Mouse (Mus musculus) forebrain, embryonic 15.5 days (tissue): ENCODE data around the gene Gm28042. TPM values are rescaled to one million over a fixed set of nuclear protein-coding genes. Genes with fewer than 3 reads are reported as not detected.

Experiments
- microRNA-seq: library from miRNA; unstranded; fragments of <30 nt; microRNA quantifications from one replicate; pipeline ENCODE4, GENCODE M21; 2016
- polyA plus RNA-seq: library from polyadenylated mRNA; unstranded; fragments of >200 nt; fragmentation: Nextera tagmentation; extraction: Ambion mirVana; gene quantifications from 2 replicates; pipeline ENCODE4 v1.2.1, GENCODE M21; 2015

Gm28042 gene
- polyA plus RNA-seq, 1 experiment from 2014 or later, result 5.0 TPM

Small RNA genes within 50 kb of the gene (microRNA-seq; reads per million reads assigned to microRNA genes)
- not detected for gene Mir7665

Other genes starting within 250 kb of the Gm28042 start
- gene Rpap1, start 240.0 kb upstream of the Gm28042 start, polyA plus RNA-seq, result 21.5 and 21.6 TPM in 2 replicates
- gene Tyro3, start 229.8 kb upstream of the Gm28042 start, polyA plus RNA-seq, result 15.9 and 17.9 TPM in 2 replicates
- gene Mga, start 130.3 kb upstream of the Gm28042 start, polyA plus RNA-seq, result 28.0 and 29.0 TPM in 2 replicates
- 5.4 and 5.5 TPM in 2 replicates for gene Mapkbp1, start 54.8 kb upstream of the Gm28042 start, polyA plus RNA-seq
- 19.1 and 19.6 TPM in 2 replicates for gene Jmjd7, start within 50 bp of the Gm28042 start, polyA plus RNA-seq
- gene Pla2g4b, start 5.9 kb downstream of the Gm28042 start, polyA plus RNA-seq, result 2.0 and 2.3 TPM in 2 replicates
- 9.7 and 11.7 TPM in 2 replicates for gene Ehd4, start 127.1 kb downstream of the Gm28042 start, polyA plus RNA-seq
- 1.7 and 1.8 TPM in 2 replicates for gene Pla2g4e, start 217.8 kb downstream of the Gm28042 start, polyA plus RNA-seq